Mouse (Mus musculus) T-helper 1 cell (primary cell): ENCODE results near the gene Hbs1l.

Experiments
- in situ Hi-C: fragments of 300-600 bp; cut with MboI, MseI; formaldehyde crosslinking; loops from one replicate; pipeline ENCODE4 v1.15.1; 2025; ENCODE audit warnings: high pct_unique_total_duplicates

Gene Hbs1l

DNA sequence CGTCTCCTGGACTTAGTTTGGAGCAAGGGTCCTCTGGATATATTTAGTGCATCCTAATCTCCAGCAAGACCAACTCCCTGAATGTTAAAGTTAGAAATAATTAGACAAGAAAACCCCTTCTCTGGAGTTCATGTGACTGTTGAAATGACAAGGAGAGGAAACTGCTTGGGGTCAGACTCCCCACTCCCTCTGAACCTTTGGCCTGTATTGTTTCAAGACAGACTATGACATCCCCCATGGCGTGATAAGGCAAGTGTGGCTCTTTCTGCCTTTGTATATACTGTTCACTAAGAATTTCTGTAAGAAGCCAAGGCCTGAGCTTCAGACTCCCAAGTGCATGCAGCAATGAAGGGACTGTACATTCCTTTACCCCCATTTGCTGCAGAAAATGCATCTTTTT, 104.7 kb downstream of the Hbs1l start:
- in situ Hi-C loops, result no loop called here

DNA sequence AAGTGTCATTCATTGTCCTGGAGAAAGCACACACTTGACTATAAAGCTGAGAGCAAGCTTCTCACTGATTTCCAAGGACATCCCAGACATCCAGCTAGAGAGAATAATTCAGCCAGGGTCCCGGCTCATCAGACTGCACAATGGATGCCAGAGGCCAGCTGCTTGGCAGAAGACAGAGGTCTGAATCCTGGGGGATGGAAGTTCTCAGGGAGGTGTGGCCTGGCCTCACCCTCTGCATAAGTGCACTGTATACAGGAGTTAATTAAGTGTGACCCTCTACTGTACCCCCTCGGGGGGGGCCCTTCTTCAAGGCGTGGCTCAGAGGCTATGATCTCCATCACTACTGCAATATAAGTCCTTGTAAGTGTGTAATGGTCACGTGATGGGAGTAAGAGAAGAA, 105.5 kb downstream of the Hbs1l start:
- in situ Hi-C loops, result no loop called here

DNA sequence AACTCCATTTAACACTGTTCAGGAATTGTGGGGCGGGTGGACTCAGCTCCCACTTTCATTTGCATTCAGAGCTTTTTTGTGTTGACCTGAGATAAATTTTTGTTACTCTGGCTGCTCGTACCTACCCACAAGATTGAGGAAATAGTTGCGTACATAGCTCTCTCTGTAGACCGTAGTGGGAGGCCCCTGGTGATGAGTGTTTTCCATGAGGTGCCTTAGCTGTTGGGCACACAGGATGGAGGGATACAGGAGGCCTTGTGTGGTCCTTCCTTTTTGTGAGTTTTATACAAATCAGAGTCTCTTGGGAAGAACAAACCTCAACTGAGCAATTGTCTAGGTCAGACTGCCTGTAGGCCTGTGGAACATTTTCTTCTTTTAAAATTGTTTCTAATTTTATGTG, 109.0 kb downstream of the Hbs1l start:
- in situ Hi-C loops, result no loop called here

DNA sequence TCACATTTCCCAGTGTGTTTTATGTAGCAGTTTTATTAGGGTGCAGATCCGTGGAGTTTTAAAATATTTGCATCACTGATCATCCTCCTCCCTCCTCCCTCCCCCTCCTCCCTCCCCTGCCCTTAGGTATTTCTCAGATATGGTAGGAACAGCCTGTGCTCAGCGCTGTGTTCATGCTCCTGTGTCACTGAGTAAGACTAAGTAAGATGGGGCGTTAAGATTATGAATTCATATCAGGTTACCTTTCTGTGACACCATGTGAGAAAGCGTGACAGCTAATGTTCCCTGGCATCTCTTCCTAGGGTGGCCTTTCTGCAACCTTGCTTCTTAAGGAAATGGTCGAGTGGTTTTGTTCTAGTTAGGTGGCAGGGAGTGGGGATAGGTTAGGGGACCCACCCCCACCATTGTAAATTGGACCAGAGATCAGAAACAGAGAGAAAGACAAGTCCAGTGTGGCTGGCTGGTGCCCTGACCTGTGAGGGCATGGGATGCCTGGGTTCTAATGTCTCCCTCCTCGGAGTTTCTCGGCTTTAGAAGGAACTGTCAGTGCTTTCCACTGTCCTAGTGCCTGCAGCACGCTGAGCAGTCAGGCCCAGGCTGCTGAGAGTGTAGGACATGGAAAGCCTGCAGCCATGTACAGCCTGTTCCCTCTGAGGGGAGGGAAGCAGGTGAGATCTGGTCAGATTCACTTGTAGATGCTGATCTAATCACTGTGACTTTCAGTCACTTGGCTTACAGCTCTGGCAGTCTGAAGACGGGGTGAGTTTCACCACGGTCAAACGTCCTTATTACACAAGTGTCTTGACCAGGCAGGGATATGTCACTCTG, 110.1 kb downstream of the Hbs1l start:
- in situ Hi-C loops, result no loop called here

DNA sequence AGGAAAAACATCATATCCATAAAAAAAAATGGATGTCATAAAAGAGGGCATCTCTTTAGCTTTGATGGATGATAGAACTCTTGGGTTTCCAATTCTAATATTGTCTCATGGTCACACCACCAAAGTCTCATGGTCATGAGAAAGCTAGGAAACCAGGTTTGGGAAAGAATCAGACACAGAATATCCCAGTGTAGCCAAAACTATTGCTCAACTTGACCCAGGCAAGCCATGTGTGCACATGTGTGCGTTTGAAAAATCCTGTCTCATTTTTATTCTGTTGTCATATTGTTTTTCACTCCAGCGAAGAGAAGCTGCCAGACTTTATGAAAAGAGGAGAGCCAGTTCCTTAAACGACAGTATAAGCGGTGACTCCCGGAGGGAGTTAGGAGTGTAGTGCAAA, 114.9 kb downstream of the Hbs1l start:
- in situ Hi-C loops, result no loop called here

DNA sequence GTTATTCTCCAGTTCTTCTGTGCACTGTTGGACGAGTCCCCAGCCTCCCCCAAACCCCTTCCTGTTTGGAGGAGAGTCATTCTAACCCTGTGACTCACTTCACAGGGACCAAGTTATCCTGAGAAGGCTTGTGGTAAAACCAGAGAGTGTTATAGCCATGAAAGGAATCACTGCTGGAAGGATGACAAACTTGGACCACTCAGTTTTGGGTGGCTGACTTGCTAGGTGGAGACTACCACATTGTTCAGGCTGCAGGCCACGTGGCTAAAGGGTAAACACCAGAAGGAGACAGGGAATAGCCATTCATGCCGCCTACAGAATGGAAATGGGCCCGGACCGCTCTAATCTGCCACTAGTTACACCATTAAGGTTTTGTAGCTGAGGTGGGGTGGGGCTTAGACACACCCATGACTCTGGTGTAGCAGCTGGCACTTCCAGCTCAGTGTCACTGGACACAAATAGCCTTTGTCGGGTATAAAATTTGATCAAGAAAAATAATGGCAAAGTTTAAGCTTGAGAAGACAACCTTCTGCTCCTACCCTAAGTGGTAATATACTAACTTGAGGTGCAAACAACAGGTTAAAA, 115.9 kb downstream of the Hbs1l start:
- in situ Hi-C loops, result no loop called here

DNA sequence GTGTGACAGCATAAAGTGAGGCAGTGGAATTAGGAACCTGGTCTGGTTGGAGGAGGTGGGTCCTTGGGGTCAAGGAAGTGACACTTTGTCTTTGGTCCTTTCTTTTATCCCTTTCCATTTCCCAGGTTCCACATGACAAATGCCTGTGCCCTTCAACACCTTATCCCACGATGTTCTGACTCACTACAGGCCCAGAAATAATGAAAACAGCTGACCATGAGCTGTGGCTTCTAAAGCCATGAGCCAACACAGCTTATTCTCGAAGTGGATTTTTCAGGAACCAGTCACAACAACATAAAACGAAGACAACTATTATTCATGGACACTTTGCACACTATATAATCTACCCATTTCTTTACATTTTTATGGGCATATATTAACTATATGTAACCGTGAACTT, 119.3 kb downstream of the Hbs1l start:
- in situ Hi-C loops, result no loop called here

DNA sequence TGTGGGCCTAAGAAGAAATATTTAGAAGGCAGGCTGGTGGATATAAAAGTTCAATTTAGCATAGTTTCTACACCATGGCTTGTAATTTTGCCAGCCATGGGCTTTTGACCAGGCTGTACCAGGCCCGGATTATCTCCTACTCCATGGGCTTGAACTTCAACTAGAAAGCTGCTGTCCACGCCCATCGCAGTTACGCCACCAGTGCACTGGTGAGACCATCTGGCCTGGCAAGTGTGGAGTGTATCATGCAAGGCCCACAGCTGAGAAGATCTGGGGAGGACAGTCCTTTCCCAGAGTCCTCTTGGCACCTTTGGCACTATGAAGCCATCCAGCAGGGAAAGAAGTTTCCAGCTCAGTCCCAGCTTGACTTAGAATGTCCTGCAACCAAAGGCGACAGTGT, 120.4 kb downstream of the Hbs1l start:
- in situ Hi-C loops, result no loop called here
